Mouse (Mus musculus) MEL (cell line): ENCODE measurements around the gene Ucp2.

Source experiments
- CTCF ChIP-seq, 3 experiments: IDR thresholded peaks in 2 of 3; conservative IDR thresholded peaks in 1 of 3; 2 replicates each; pipeline ENCODE4 v1.5.1; 2011 to 2012; ENCODE audit warnings: low read length in 3 of 3, low read depth in 2 of 3, mild to moderate bottlenecking in 2 of 3, improper control_type of control experiment in 1 of 3, inconsistent platforms in 1 of 3, mixed read lengths in 1 of 3, moderate library complexity in 1 of 3; ENCODE audit not compliant: control insufficient read depth in 1 of 3, insufficient read depth in 1 of 3, poor library complexity in 1 of 3, severe bottlenecking in 1 of 3
- EP300 ChIP-seq, 2 experiments: IDR thresholded peaks; 2 replicates each; pipeline ENCODE4 v1.6.1; 2011; ENCODE audit warnings: improper control_type of control experiment in 2 of 2, low read length in 2 of 2, low read depth in 1 of 2, mild to moderate bottlenecking in 1 of 2
- ETS1 ChIP-seq: IDR thresholded peaks from 2 replicates; pipeline ENCODE4 v1.6.1; 2012; ENCODE audit warnings: low read depth, mild to moderate bottlenecking, inconsistent platforms, low read length, improper control_type of control experiment, moderate library complexity
- POLR2A ChIP-seq, 2 experiments: IDR thresholded peaks; 2 replicates each; pipeline ENCODE4 v1.6.1; 2011 to 2012; ENCODE audit warnings: low read length in 2 of 2, mild to moderate bottlenecking in 2 of 2, control low read depth in 1 of 2, improper control_type of control experiment in 1 of 2, low read depth in 1 of 2, moderate library complexity in 1 of 2; ENCODE audit not compliant: control insufficient read depth in 1 of 2, insufficient read depth in 1 of 2, poor library complexity in 1 of 2
- POLR2AphosphoS5 ChIP-seq: IDR thresholded peaks from 2 replicates; pipeline ENCODE4 v1.6.1; 2012; ENCODE audit warnings: low read depth, borderline replicate concordance, mild to moderate bottlenecking, inconsistent platforms, low read length, moderate library complexity, mixed read lengths
- TBP ChIP-seq: IDR thresholded peaks from 2 replicates; pipeline ENCODE4 v1.8.0; 2011; ENCODE audit warnings: low read depth, low read length, improper control_type of control experiment

- TF ChIP-seq POLR2A (IDR thresholded peaks at IDR 0.05; ENCODE audit: control insufficient read depth in 1 of 2, insufficient read depth in 1 of 2, low read depth in 1 of 2, low read length in 2 of 2, poor library complexity in 1 of 2) (no peak), CTCF (IDR thresholded peaks at IDR 0.05 in 2 of 3, conservative IDR thresholded peaks at IDR 0.05 in 1 of 3; ENCODE audit: control insufficient read depth in 1 of 3, insufficient read depth in 1 of 3, low read depth in 2 of 3, low read length in 3 of 3, poor library complexity in 1 of 3, severe bottlenecking in 1 of 3) (no peak), ETS1 (no peak), EP300 (IDR thresholded peaks at IDR 0.05; ENCODE audit: low read depth in 1 of 2, low read length in 2 of 2) (no peak), TBP (no peak), POLR2AphosphoS5 (no peak)
These were observed 42.7 kb downstream of the Ucp2 start for GRCm38 (mm10) chr7:100535831-100536230.
